Mouse (Mus musculus) neural tube, embryonic 11.5 days (tissue): Measurements from ENCODE around the gene Rps8. TPM values are rescaled to one million over a fixed set of nuclear protein-coding genes. Genes with fewer than 3 reads are reported as not detected.

Experiments
- ATAC-seq: fragments of 200-750 bp; cut with Nextera tagmentation; 2 replicates; pipeline ENCODE4 v1.8.0; 2017; ENCODE audit warnings: moderate number of reproducible peaks, mild to moderate bottlenecking, moderate TSS enrichment, moderate library complexity; ENCODE audit not compliant: insufficient read depth, low FRiP score, low TSS enrichment
- DNase-seq: peaks from one replicate; pipeline ENCODE4 v3.0.0-alpha.2; 2015; ENCODE audit warnings: low spot score
- H3K27ac ChIP-seq: fragments of 300-500 bp; sonication (generic); 2 replicates; pipeline ENCODE4 v1.5.1; 2014; ENCODE audit warnings: low read depth, mild to moderate bottlenecking, low read length
- H3K27me3 ChIP-seq: fragments of 300-500 bp; sonication (generic); 2 replicates; pipeline ENCODE4 v1.6.1; 2014; ENCODE audit warnings: mild to moderate bottlenecking, low read length, mixed read lengths; ENCODE audit not compliant: control insufficient read depth, insufficient read depth
- H3K36me3 ChIP-seq: fragments of 300-500 bp; sonication (generic); 2 replicates; pipeline ENCODE4 v1.6.1; 2014; ENCODE audit warnings: mild to moderate bottlenecking, low read length, moderate library complexity, mixed read lengths; ENCODE audit not compliant: control insufficient read depth, insufficient read depth
- H3K4me1 ChIP-seq: fragments of 300-500 bp; sonication (generic); 2 replicates; pipeline ENCODE4 v1.6.1; 2014; ENCODE audit warnings: low read length, mixed read lengths; ENCODE audit not compliant: control insufficient read depth, insufficient read depth
- H3K4me2 ChIP-seq: fragments of 300-500 bp; sonication (generic); 2 replicates; pipeline ENCODE4 v1.6.1; 2014; ENCODE audit warnings: low read depth, mild to moderate bottlenecking, moderate library complexity
- H3K4me3 ChIP-seq: fragments of 300-500 bp; sonication (generic); 2 replicates; pipeline ENCODE4 v1.5.1; 2014; ENCODE audit warnings: low read depth, low read length
- H3K9ac ChIP-seq: fragments of 300-500 bp; sonication (generic); 2 replicates; pipeline ENCODE4 v1.6.1; 2014; ENCODE audit warnings: mild to moderate bottlenecking, low read length
- H3K9me3 ChIP-seq: fragments of 300-500 bp; sonication (generic); 2 replicates; pipeline ENCODE4 v1.6.1; 2016; ENCODE audit warnings: low read length; ENCODE audit not compliant: control insufficient read depth
- WGBS: fragments of 180-500 bp; shearing (Covaris S2); extraction: QIAGEN DNeasy Blood & Tissue Kit; methylation state at CpG from one replicate; pipeline ENCODE4 v1.1.7; 2014; 5-methylcytosine and 5-hydroxymethylcytosine counted together
- polyA plus RNA-seq: library from polyadenylated mRNA; unstranded; fragments of >200 nt; fragmentation: Nextera tagmentation; extraction: Ambion mirVana; gene quantifications from 2 replicates; pipeline ENCODE4 v1.2.1, GENCODE M21; 2014

Rps8 gene
- polyA plus RNA-seq, 1 experiment from 2014 or later: 818 TPM

DNA sequence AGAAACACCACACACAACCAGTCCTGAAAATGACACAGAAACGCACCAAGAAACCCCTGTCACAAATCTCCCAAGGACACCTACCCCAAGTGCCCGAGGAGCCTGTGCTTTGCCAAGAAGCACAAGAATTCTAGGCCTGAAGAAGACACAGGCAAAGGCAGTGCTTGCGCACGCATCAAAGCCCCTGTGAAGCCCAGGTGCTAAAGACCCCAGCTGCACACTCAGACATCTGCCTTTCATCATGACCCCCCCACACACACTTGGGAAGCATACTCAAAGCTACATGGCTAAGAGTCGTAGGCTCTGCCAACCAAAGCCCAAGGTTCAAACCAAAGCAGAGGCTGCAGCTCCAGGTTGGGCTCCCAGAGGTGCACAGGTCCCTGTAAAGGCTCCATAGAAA lies 40.5 kb downstream of the Rps8 start:
- Histone ChIP-seq H3K27ac (no peak overlapping the region), H3K4me1 (peaks cover 3% of the 10 kb centered on the region; the same call in 1 of the 2 replicates), H3K9me3 (no peaks in the 10 kb centered on the region), H3K4me3 (no peak overlapping the region), H3K36me3 (peaks cover 4% of the 10 kb centered on the region), H3K9ac (no peak overlapping the region), H3K4me2 (no peak overlapping the region), H3K27me3 (no peaks in the 10 kb centered on the region)
- DNase-seq: no peak
- no peak for ATAC-seq
- 84% methylated on average over 5 of the region's 5 CpGs for WGBS

DNA sequence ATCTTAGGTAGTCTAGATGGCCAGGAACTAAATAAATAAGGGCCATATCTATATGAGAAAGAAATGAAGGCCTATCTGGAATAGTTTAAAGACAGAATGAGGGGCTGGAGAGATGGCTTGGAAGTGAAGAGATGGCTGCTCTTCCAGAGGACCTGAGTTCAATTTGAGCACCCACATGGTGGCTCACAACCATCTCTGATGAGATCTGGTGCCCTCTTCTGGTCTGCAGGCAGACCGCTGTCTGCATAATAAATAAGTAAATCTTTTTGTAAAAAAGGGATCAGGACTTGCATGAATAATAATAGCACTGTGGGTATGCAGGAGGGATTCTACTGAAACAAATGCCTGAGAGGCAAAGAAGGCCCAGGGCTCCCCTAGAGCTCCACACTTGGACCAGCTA lies 42.8 kb downstream of the Rps8 start:
- peaks cover 6% of the 10 kb centered on the region for H3K36me3 ChIP-seq
- H3K27ac ChIP-seq: no peak overlapping the region
- DNase-seq: no peak
- no peak for ATAC-seq
- no peak overlapping the region for H3K9ac ChIP-seq
- 88% methylated on average over 1 of the region's 1 CpGs for whole genome bisulfite sequencing
- no peaks in the 10 kb centered on the region for H3K27me3 ChIP-seq
- no peaks in the 10 kb centered on the region for H3K4me1 ChIP-seq
- no peak overlapping the region for H3K4me2 ChIP-seq
- no peak overlapping the region for H3K4me3 ChIP-seq
- H3K9me3 ChIP-seq: no peaks in the 10 kb centered on the region

DNA sequence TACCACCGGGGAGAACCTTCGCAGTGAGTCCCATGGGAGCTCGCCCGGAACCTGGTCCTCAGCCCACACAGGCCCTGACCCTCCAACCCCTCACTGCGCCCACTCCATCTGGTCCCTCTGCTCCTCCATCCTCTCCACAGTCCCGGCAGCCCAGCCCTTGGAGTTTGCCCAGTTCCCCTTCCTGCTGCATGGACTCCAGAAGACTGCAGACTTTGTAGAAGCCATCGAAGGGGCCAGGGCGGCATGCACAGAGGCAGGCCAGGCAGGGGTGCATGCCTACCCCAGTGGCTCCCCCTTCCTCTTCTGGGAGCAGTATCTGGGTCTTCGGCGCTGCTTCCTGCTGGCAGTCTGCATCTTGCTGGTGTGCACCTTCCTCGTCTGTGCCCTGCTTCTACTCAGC lies 45.1 kb downstream of the Rps8 start:
- no peak overlapping the region for H3K4me3 ChIP-seq
- no peaks in the 10 kb centered on the region for H3K4me1 ChIP-seq
- no peak for ATAC-seq
- H3K9ac ChIP-seq: no peak overlapping the region
- DNase-seq: no peak
- no peak overlapping the region for H3K4me2 ChIP-seq
- 91% methylated on average over 11 of the region's 11 CpGs for WGBS
- no peaks in the 10 kb centered on the region for H3K27me3 ChIP-seq
- H3K36me3 ChIP-seq: peaks cover 8% of the 10 kb centered on the region
- H3K27ac ChIP-seq: no peak overlapping the region
- H3K9me3 ChIP-seq: no peaks in the 10 kb centered on the region

DNA sequence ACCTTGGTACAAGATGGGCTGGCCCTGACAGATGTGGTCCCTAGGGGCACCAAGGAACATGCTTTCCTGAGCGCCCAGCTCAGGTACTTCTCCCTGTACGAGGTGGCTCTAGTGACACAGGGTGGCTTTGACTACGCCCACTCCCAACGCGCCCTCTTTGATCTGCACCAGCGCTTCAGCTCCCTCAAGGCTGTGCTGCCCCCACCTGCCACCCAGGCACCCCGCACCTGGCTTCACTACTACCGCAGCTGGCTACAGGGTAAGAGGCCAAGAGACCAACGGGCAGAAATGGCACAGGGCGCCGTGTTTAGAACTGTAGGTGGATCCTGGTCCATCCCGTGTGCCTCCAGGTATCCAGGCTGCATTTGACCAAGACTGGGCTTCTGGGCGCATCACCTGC lies 45.8 kb downstream of the Rps8 start:
- H3K9ac ChIP-seq: no peak overlapping the region; the same call in 1 of the 2 replicates
- WGBS: 93% methylated on average over 13 of the region's 13 CpGs
- ATAC-seq (no peak), DNase-seq (no peak)
- no peaks in the 10 kb centered on the region for H3K4me1 ChIP-seq
- no peaks in the 10 kb centered on the region for H3K9me3 ChIP-seq
- H3K4me3 ChIP-seq: no peak overlapping the region
- no peak overlapping the region for H3K27ac ChIP-seq
- no peak overlapping the region for H3K4me2 ChIP-seq
- no peaks in the 10 kb centered on the region for H3K27me3 ChIP-seq
- peaks cover 9% of the 10 kb centered on the region for H3K36me3 ChIP-seq

DNA sequence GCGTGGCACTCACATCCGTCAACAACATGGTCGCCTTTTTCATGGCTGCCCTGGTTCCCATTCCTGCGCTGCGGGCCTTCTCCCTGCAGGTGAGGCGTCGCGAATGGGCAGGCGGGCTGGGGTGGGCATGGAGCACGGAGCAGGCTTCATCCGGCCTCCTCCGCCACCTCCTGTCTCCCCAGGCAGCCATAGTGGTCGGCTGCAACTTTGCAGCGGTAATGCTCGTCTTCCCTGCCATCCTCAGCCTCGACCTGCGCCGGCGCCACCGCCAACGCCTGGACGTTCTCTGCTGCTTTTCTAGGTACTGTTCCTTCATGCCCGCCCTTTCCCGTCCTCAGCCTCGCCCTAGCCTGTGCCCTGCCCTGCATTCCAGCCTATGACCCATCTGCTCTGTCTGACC lies 46.7 kb downstream of the Rps8 start:
- no peak overlapping the region for H3K27ac ChIP-seq
- H3K4me1 ChIP-seq: no peaks in the 10 kb centered on the region
- H3K9ac ChIP-seq: no peak overlapping the region
- ATAC-seq (no peak), DNase-seq (no peak)
- no peaks in the 10 kb centered on the region for H3K27me3 ChIP-seq
- H3K36me3 ChIP-seq: peaks cover 7% of the 10 kb centered on the region
- WGBS: 95% methylated on average over 25 of the region's 25 CpGs
- no peak overlapping the region for H3K4me2 ChIP-seq
- no peak overlapping the region for H3K4me3 ChIP-seq
- H3K9me3 ChIP-seq: no peaks in the 10 kb centered on the region

DNA sequence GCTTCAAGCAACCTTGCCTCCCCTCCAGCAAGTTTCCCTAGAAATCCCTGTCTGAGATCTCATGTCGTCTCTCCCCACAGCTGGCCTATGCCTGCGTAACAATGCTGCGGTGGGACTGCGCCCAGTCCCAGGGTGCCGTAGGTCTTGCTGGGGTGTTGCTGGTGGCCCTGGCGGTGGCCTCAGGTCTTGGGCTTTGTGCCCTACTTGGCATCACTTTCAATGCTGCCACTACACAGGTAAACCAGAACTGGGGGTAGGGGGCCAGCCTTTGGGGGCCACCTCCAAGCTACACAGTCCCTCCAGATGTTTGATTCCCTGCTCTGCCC lies 47.6 kb downstream of the Rps8 start:
- no peak overlapping the region for H3K27ac ChIP-seq
- H3K9me3 ChIP-seq: no peaks in the 10 kb centered on the region
- H3K9ac ChIP-seq: no peak overlapping the region
- 96% methylated on average over 6 of the region's 6 CpGs for WGBS
- H3K27me3 ChIP-seq: no peaks in the 10 kb centered on the region
- H3K4me1 ChIP-seq: no peaks in the 10 kb centered on the region
- no peak overlapping the region for H3K4me2 ChIP-seq
- DNase-seq (no peak), ATAC-seq (no peak)
- H3K36me3 ChIP-seq: peaks cover 6% of the 10 kb centered on the region; the same call in 1 of the 2 replicates
- no peak overlapping the region for H3K4me3 ChIP-seq

DNA sequence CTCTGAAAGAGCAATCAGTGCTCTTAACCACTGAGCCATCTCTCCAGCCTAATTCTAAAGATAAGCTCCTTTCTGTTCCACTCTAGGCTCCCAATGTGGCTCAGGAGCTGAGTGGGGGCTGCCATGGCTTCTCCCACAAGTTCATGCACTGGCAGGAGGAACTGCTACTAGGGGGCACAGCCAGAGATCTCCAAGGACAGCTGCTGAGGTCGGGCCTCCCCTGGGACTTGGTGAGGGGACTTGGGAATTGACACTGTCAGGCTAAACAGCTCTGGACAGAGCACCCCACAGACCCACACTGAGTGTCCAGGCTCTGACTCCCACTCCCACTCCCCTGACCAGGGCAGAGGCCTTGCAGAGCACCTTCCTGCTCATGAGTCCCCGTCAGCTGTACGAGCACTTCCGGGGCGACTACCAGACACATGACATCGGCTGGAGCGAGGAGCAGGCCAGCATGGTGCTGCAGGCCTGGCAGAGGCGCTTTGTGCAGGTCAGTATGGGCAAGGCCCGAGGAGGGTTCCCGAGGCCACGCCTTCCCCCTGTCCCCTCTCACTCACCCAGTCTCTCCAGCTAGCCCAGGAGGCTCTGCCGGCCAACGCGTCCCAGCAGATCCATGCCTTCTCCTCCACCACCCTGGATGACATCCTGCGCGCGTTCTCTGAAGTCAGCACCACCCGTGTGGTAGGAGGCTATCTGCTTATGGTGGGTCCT lies 48.1 kb downstream of the Rps8 start:
- Histone ChIP-seq H3K27ac (no peak overlapping the region), H3K4me2 (no peak overlapping the region), H3K9ac (no peak overlapping the region), H3K9me3 (no peaks in the 10 kb centered on the region), H3K27me3 (no peaks in the 10 kb centered on the region), H3K4me1 (no peaks in the 10 kb centered on the region), H3K36me3 (peaks cover 6% of the 10 kb centered on the region; the same call in 1 of the 2 replicates), H3K4me3 (no peak overlapping the region)
- ATAC-seq: no peak
- 90% methylated on average over 18 of the region's 18 CpGs for WGBS
- DNase-seq: no peak

DNA sequence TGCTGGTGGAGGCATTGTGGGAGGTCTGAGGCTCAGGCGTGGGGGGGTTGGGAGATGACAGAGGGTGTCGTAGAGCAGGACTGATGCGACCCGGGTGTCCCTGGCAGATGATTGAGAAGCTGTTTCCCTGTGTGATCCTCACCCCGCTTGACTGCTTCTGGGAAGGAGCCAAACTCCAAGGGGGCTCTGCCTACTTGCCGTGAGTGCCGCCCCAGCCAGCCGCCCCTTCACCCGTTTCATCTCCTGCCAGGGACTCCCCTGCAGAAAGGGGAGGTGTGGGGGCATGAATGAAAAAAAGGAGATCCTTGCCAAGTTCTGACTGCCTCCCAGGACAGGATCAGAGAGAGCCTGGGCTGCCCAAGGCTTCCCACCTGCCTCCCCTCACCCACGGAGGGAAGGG lies 50.9 kb downstream of the Rps8 start:
- no peak for DNase-seq
- no peak overlapping the region for H3K9ac ChIP-seq
- H3K27ac ChIP-seq: no peak overlapping the region
- H3K4me3 ChIP-seq: no peak overlapping the region
- 80% methylated on average over 10 of the region's 10 CpGs for WGBS
- H3K4me2 ChIP-seq: no peak overlapping the region
- no peaks in the 10 kb centered on the region for H3K4me1 ChIP-seq
- H3K9me3 ChIP-seq: no peaks in the 10 kb centered on the region
- ATAC-seq: no peak
- H3K27me3 ChIP-seq: no peaks in the 10 kb centered on the region
- peaks cover 6% of the 10 kb centered on the region; the same call in 1 of the 2 replicates for H3K36me3 ChIP-seq

DNA sequence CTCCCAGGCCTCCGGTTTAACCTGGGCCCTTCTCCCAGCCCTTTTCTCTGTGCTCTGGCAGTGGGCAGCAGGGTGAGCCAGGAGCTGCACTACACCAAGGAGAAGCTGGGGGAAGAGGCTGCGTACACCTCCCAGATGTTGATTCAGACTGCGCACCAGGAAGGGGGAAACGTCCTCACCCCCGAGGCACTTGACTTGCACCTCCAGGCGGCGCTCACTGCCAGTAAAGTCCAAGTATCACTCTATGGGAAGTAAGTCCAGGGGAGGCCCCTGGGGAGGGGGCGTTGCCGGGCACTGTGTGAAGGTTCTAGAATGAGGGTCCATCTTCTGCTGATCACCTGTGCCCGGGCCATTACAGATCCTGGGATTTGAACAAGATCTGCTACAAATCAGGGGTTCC lies 51.4 kb downstream of the Rps8 start:
- Histone ChIP-seq H3K27me3 (no peaks in the 10 kb centered on the region), H3K9ac (no peak overlapping the region), H3K27ac (no peak overlapping the region), H3K9me3 (no peaks in the 10 kb centered on the region), H3K36me3 (peaks cover 6% of the 10 kb centered on the region; the same call in 1 of the 2 replicates), H3K4me3 (no peak overlapping the region), H3K4me1 (no peaks in the 10 kb centered on the region), H3K4me2 (no peak overlapping the region)
- DNase-seq: no peak
- 84% methylated on average over 10 of the region's 10 CpGs for WGBS
- ATAC-seq: no peak
